Mouse (Mus musculus) kidney, adult 9 months (tissue): ENCODE results near the gene Armc10.
"Not testable (repeated sequence)": the region's sequence is repeated elsewhere in the genome, so short reads cannot be mapped to it uniquely, and the experiment has no call there.

Experiments
- DNase-seq: peaks from one replicate; pipeline ENCODE4 v3.0.0; 2022

Gene Armc10

DNA sequence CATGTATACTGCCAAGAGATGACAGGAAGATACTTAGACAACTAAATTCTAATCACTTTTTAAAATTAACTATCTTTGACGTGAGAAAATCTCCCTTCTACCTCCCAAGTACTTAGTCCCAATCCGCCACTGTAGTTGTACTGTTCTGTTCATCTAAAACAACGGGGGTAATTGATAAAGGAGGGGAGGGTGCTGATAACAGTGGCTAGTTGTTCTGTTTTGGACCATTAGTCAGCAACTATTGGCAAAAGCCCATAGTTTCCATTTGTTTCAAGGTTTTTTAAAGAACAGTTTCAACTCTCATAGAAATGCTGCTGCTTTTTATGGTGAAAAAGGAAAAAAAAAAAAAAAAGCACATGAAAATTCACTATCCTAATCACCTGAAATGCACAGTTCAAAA is 58.1 kb downstream of the Armc10 start:
- no peak for DNase-seq

DNA sequence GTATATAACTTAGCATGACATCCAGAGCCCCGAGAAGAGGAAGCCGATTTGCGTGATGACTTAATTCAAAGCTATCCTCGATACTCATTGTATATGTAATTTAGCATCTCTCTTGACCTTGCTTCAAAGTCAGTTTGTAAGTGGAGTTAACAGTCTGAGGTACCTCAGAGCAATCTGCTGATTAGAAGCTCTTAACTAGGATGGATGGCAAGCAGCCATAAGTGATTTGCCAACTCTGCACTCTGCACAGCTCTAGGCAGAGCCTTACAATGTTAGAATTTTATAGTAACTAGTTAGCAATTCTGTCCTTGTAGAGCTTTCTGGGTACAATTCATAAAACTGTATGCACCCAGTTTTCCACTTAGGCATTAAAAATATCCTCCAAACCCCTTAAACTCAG is 60.9 kb downstream of the Armc10 start:
- DNase-seq: no peak

DNA sequence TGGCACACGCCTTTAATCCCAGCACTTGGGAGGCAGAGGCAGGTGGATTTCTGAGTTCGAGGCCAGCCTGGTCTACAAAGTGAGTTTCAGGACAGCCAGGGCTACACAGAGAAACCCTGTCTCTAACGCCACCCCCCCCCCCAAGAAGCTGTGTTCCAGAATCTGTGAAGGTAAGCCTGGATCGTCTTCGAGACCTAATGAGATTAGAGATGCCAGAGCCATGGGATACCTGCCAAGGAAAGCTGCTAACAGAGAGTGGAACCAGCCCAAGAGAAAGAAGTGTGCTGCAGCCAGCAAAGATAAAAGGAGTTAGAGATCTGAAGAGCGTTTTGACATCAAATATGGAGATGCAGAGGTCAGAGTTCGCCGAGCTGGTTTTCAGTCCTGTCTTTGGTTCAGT is 62.4 kb downstream of the Armc10 start:
- not testable (repeated sequence) for DNase-seq
